Mouse (Mus musculus) monocyte, adult 5-6 weeks (primary cell): Measurements from ENCODE around the gene Rhobtb1. TPM values are rescaled to one million over a fixed set of nuclear protein-coding genes. Genes with fewer than 3 reads are reported as not detected.
A peak's percentile ranks its signal among the peaks of the same experiment; 100 is the strongest.

Experiments
- ATAC-seq: fragments of 153-309, 156-312 bp; replicated peaks from 2 replicates; pipeline ENCODE4 v1.8.0; 2017; ENCODE audit warnings: mild to moderate bottlenecking; ENCODE audit not compliant: low TSS enrichment, insufficient number of reproducible peaks, severe bottlenecking, poor library complexity, low FRiP score
- total RNA-seq: library from RNA; stranded (forward); fragments of 200-1000, 200-491, 200-594 nt; gene quantifications from 3 replicates; pipeline ENCODE4 v1.2.3, GENCODE M21; 2017

The Rhobtb1 gene
- total RNA-seq, 1 experiment from 2014 or later, result 0.95 TPM

- ATAC-seq, result no peak
Measured at GRCm38 (mm10) chr10:69225471-69225870, 74.2 kb downstream of the Rhobtb1 start.

DNA sequence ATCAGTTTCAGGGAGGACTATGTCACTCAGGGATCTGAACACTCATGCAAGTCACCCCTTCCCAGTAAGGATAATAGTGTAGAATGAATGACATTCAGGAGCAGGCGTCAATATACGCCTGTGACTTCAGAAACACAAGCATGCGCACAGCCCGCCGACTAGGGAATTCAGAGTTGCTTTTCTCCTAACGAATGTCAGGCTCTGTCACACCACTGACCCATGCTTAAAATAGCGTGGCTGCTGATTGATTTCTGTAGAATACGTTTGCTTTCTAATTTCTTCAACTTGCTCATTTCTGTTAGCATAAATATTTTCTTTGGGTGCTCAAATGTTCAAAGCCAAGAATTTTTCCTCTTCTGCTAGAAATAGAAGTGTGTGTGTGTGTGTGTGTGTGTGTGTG is 74.7 kb downstream of the Rhobtb1 start:
- no peak for ATAC-seq

DNA sequence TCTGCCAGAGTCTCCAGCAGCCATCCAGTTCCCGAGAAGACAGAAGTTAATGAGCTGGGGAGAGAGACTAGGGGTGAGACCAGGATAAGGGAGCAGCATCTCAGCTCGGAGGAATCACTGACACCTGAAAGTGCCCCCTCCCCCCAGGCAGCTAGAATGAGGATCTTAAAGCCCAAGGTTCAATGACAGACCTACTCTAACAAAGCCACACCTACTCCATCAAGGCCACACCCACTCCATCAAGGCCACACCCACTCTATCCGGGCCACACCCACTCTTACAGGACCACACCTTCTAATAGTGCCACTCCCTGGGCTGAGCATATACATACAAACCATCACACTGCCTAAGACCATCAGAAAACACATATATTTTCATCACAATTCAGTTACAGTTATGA is 86.0 kb downstream of the Rhobtb1 start:
- no peak for ATAC-seq

DNA sequence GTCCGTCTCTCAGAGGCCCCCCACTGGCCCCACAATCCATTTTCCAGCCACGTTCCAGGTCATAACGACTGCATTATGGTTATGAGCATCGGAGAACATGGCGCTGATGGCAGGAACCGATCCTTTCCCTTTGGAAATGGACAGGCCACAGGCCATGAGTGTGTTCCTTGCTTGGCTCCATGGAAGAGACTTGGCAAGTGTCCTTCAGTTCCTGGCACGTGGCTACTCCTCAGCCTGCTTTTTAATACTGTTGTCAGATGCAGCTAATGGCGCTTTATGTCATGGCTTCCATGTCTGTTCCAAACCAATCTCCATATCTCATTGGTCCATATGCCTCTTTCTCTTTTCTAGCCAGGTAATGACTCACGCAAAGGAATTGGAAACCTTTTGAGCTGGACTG is 86.5 kb downstream of the Rhobtb1 start:
- ATAC-seq, result no peak

- no peak for ATAC-seq
Measured at GRCm38 (mm10) chr10:69238311-69238710, 87.1 kb downstream of the Rhobtb1 start.

DNA sequence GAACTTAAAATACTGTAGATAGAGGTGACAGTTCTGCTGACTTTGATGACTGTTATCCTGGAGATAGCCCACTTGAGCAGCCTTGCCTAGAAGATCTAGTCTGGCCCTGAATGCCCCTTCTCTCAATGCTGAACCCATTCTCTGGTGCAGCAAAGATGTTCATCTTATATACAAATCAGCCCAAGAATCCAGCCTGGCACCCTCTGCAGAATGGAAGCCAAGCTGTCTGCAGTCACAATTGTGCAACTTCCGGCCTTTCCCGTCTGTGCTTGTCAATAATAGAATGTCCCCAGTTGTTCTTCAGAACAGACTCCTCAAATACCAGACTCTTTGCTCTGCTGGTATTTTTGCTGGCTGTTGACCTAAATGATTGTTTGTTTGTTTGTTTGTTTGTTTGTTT is 89.3 kb downstream of the Rhobtb1 start:
- no peak for ATAC-seq

DNA sequence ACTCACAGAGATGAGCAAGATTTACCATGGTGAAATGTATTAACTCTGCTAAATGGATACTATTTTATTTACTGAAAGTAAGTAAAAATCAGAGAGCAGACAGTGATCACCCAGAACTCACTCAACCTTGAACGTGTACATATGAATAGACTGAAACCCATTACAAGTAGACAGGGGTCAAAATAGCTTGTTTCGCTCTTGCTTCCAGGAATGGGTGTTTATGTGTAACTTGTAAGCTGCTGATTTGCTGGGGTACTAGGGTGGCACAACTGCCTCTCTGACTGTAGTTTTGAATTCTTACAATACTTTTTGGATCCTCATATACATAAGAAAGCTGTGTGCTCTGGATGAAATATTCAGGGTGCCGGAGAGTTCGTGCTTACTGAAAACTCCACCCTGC is 93.9 kb downstream of the Rhobtb1 start:
- no peak for ATAC-seq

DNA sequence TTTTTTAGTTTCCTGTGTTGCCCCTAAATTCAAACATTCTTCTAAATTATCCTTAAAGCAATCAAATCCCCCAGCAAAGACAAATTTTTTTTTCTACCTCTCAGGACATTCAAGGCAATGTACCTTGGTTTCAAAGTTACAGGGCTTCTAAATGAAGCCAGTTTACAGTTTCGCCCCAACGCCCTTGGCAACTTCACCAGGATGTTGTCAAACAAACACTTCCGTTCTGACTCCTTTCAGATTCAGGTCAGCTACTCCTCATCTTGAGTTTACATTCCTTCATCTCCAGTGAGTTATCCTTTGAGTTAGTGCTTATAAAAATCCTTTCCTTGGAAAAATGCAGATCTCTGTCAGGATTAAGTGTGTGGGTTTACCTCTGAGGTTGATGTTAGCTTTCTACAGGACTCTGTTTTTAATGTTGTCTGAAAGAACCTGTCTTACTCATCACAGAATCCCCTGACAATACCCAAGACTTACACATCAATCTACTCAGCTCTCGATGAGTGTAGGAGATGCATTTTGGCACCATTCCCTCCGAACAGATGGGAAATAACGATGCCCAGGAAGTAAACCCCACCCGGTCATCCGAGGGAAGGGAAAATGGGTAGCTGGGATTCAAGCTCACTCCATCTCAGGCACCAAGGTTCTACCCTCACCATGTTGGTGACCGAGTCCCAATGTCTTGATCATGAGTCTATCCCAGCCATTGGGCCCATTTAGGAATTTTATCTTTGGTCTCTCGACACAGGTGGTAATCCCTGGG is 94.9 kb downstream of the Rhobtb1 start:
- no peak for ATAC-seq

DNA sequence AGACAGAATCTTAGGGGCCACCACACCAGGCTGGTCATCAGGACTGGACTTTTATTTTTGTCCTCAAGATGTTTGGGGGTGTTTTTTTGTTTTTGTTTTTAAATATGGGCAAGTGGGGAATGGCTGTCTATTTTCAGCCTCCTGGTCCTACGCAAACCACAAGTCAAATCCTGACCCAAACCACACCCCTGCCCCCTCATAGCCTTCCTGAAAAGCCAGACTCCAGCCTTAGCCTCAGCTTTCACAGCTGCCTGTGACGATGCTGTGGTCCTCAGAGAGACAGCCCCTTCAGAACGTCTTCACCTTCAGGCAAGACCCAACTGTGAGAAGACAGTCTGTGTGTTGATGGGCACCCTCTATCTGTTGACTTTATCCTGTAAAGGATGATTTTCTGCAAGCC is 95.5 kb downstream of the Rhobtb1 start:
- ATAC-seq, result no peak

GRCm38 (mm10) chr10:69247311-69248033 is 96.2 kb downstream of the Rhobtb1 start:
- no peak for ATAC-seq

DNA sequence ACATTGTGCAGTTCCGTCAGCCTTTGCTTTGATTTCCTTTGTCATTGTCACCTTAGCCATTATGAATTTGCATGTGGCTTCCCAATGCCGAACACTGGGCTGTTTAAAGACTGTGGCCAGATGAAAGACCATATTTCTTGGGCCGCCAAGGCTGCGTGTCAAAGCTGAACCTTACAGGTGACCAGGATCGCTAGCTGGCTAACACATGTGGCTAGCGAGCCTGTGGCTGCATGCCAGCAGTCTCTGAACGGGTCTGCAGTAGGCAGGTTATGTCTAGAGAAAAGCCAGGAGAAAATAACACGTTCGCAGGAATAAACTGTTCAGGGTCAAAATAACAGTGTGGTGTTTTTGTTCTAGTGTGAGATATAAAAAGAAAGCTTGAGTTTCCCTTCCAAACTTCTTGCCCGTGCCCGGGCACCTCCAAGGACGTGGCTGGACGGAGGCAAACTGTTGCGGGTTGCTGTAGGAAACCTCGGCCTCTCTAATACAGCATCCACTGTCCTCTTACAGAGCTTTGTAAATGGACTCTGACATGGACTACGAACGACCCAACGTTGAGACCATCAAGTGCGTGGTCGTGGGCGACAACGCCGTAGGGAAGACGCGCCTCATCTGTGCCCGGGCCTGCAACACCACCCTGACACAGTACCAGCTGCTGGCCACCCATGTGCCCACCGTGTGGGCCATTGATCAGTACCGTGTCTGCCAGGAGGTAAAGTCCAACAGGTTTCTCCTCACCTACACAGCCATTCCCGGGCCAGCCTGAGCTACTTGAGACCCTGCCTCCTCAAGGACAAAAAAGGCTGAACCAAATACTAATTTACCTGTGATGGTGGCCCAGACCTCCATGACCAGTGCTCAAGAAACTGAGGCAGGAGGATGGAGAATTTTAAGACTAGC is 97.3 kb downstream of the Rhobtb1 start:
- ATAC-seq, result no peak

DNA sequence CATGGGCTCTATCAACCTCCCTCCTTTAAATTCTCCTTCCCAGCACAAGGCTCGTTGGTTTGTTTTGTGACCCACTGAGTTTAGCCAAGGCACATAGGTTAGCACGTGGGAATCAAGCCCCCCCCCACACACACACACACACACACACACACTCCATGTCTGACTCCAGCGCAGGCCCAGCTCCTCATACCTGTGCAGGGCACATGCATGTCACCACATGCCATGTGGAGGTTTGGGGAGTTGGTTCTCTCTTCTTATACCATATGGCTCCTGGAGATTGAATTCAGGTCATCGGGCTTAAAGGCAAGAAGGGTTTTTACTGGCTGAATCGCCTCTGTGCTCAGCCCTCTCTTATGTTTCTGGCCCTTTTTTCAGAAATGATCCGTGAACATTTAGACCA is 100.0 kb downstream of the Rhobtb1 start:
- ATAC-seq, result no peak

DNA sequence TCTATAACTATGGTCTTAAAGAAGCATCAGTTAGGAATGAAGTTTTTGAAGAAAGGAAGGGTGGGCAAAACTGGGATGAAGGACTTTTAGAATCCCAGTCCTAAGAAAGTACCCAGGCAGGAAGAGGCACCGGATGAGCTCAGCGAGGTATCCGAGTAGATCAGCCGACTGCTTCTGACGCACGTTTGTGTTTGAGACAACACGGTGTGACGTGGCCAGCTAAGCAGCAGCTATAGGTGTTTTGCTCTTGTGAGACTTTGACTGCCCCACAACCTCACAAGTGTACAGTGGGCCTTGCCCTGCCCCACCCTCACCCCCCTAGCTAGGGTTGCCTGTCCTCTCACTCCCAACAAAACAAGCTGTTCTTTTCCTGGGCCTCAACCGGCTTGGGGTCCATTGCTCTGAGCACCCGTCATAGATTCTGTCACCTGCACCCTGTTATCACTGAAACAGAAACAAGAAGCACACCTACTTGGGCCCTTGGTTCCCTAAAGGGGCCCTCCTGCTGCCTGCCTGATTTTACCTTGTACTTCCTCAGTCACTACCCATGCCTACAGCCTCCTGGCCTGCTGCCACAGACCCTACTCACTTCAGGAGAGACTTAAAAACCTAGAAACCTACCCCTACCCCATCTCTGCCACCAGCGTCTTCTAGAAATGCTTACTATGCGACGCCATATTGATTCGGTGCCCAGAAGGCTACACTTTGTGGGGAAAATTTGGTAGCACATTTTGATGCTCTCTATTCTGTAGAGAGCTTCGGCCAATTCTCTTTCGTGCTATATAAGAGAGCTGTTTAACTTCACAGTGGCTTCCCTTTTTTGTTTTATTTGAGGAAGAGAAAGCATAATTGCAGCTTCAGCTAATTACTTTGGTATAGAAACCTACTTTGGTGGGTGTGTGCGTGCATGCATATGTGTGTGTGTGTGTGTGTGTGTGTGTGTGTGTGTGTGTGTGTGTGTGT is 101.2 kb downstream of the Rhobtb1 start:
- ATAC-seq, result peak; percentile 20; the same call in 1 of the 2 replicates

DNA sequence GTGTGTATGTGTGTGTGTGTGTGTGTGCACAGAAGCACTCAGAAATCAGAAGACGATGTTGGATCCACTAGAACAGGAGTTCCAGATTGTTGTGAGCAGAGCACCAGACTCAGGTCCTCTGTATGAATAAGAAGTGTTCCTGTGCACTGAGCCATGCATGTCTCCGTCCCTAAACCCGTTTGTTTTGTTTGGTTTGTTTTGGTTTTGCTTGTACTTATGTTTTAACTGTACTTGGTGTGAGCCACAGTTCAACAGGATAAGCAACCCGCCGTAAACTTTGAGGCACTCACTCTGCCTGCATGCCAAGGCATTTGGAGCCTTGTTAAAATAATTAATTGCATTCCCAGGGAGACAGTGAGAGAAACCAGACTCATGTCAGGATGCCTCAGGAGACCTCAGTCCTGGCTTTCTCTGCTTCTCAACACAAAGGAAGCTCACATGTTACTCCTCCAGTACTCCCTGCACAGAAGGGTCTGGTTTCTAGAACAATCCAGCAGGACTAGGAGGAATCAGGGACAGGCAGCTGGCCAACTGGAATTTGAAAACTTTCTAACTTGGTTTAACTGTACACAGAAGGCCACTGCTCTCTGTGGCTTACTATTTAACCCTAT is 101.9 kb downstream of the Rhobtb1 start:
- no peak for ATAC-seq

GRCm38 (mm10) chr10:69253686-69254080 is 102.4 kb downstream of the Rhobtb1 start:
- ATAC-seq, result no peak

GRCm38 (mm10) chr10:69254390-69254847 is 103.2 kb downstream of the Rhobtb1 start:
- peak; percentile 42 for ATAC-seq

- ATAC-seq, result no peak
Measured at GRCm38 (mm10) chr10:69255594-69255993, 104.4 kb downstream of the Rhobtb1 start.
